Mouse (Mus musculus): ENCODE measurements at regions not wholly inside any gene's neighbourhood (a gene's known extent, or its start where the extent isn't known, plus 50 kb on each side); places are given as distances from the start of the nearest gene placed in this dataset.

GRCm38 (mm10) chr1:163576411-163576810 is 148.6 kb downstream of the Mettl11b start:
- TF ChIP-seq CTCF (IDR thresholded peaks at IDR 0.05): no peak
- TF ChIP-seq POLR2A (IDR thresholded peaks at IDR 0.05; ENCODE audit: insufficient read depth, low read depth, low read length): no peak
- no peak for TF ChIP-seq EP300 (IDR thresholded peaks at IDR 0.05; ENCODE audit: insufficient read depth, low read depth, low read length)
